Mouse (Mus musculus): Measurements from ENCODE around the gene U2af2. TPM values are rescaled to one million over a fixed set of nuclear protein-coding genes. Genes with fewer than 3 reads are reported as not detected.

U2af2 gene
- total and polyA plus RNA-seq, 2 experiments, result 30.4 to 90.4 TPM

- H3K27me3 ChIP-seq (ENCODE audit: control insufficient read depth, insufficient read depth, low read length), result peaks cover 3% of the 10 kb centered on the region; the same call in 1 of the 2 replicates
- DNase-seq (ENCODE audit: extremely low read depth, low read depth, low spot score), result no peak
- H3K36me3 ChIP-seq (ENCODE audit: control insufficient read depth, insufficient read depth, low read length), result peaks cover 30% of the 10 kb centered on the region
- peaks cover 2% of the 10 kb centered on the region for H3K4me1 ChIP-seq (ENCODE audit: control insufficient read depth, insufficient read depth, low read length)
- 87% methylated on average over 3 of the region's 3 CpGs for WGBS
- no peak for TF ChIP-seq POLR2A (IDR thresholded peaks at IDR 0.05; ENCODE audit: extremely low read depth, insufficient read depth, low read length)
- TF ChIP-seq CTCF (IDR thresholded peaks at IDR 0.05; ENCODE audit: low read depth, low read length), result no peak
- no peaks in the 10 kb centered on the region for H3K79me2 ChIP-seq (ENCODE audit: control insufficient read depth, insufficient read depth, low read length)
- no peak within 1 kb of the TSS for H3K9ac ChIP-seq (ENCODE audit: low read depth, low read length)
- H3K27ac ChIP-seq (replicated peaks; ENCODE audit: insufficient read depth, low read depth, low read length), result no peak within 1 kb of the TSS
- no peak within 1 kb of the TSS for H3K4me3 ChIP-seq (ENCODE audit: insufficient read depth, low read depth, low read length)
Observed at GRCm38 (mm10) chr7:5033818-5034217, 28.1 kb upstream of the U2af2 start, which contains the start of gene 4632433K11Rik. TSS of gene 4632433K11Rik (plus strand) at chr7:5034118.

GRCm38 (mm10) chr7:5035628-5036027 lies 26.3 kb upstream of the U2af2 start:
- Histone ChIP-seq H3K9ac (ENCODE audit: low read depth, low read length) (no peak overlapping the region), H3K4me3 (ENCODE audit: insufficient read depth, low read depth, low read length) (no peak overlapping the region), H3K27me3 (ENCODE audit: control insufficient read depth, insufficient read depth, low read length) (0 out of 2 replicates have a peak, but pooled peaks cover 3% of the 10 kb centered on the region), H3K27ac (replicated peaks; ENCODE audit: insufficient read depth, low read depth, low read length) (no peak overlapping the region), H3K36me3 (ENCODE audit: control insufficient read depth, insufficient read depth, low read length) (peaks cover 12% of the 10 kb centered on the region), H3K4me1 (ENCODE audit: control insufficient read depth, insufficient read depth, low read length) (peaks cover 2% of the 10 kb centered on the region), H3K79me2 (ENCODE audit: control insufficient read depth, insufficient read depth, low read length) (no peaks in the 10 kb centered on the region)
- no peak for DNase-seq (ENCODE audit: extremely low read depth, low read depth, low spot score)
- 98% methylated on average over 17 of the region's 17 CpGs for WGBS
- TF ChIP-seq CTCF (IDR thresholded peaks at IDR 0.05; ENCODE audit: low read depth, low read length) (no peak), POLR2A (IDR thresholded peaks at IDR 0.05; ENCODE audit: extremely low read depth, insufficient read depth, low read length) (no peak)

GRCm38 (mm10) chr7:5036136-5036535 lies 25.8 kb upstream of the U2af2 start:
- no peak overlapping the region for H3K9ac ChIP-seq (ENCODE audit: low read depth, low read length)
- TF ChIP-seq POLR2A (IDR thresholded peaks at IDR 0.05; ENCODE audit: extremely low read depth, insufficient read depth, low read length) (no peak), CTCF (IDR thresholded peaks at IDR 0.05; ENCODE audit: low read depth, low read length) (no peak)
- peaks cover 2% of the 10 kb centered on the region for H3K4me1 ChIP-seq (ENCODE audit: control insufficient read depth, insufficient read depth, low read length)
- no peaks in the 10 kb centered on the region for H3K79me2 ChIP-seq (ENCODE audit: control insufficient read depth, insufficient read depth, low read length)
- peaks cover 8% of the 10 kb centered on the region for H3K36me3 ChIP-seq (ENCODE audit: control insufficient read depth, insufficient read depth, low read length)
- H3K4me3 ChIP-seq (ENCODE audit: insufficient read depth, low read depth, low read length), result no peak overlapping the region
- no peak overlapping the region for H3K27ac ChIP-seq (replicated peaks; ENCODE audit: insufficient read depth, low read depth, low read length)
- 97% methylated on average over 9 of the region's 9 CpGs for WGBS
- H3K27me3 ChIP-seq (ENCODE audit: control insufficient read depth, insufficient read depth, low read length), result 0 out of 2 replicates have a peak, but pooled peaks cover 3% of the 10 kb centered on the region
- DNase-seq (ENCODE audit: extremely low read depth, low read depth, low spot score), result no peak

GRCm38 (mm10) chr7:5037026-5037425 lies 24.9 kb upstream of the U2af2 start:
- no peak for DNase-seq (ENCODE audit: extremely low read depth, low read depth, low spot score)
- Histone ChIP-seq H3K36me3 (ENCODE audit: control insufficient read depth, insufficient read depth, low read length) (peaks cover 1% of the 10 kb centered on the region; the same call in 1 of the 2 replicates), H3K27ac (replicated peaks; ENCODE audit: insufficient read depth, low read depth, low read length) (no peak overlapping the region), H3K4me1 (ENCODE audit: control insufficient read depth, insufficient read depth, low read length) (peaks cover 2% of the 10 kb centered on the region), H3K4me3 (ENCODE audit: insufficient read depth, low read depth, low read length) (no peak overlapping the region), H3K79me2 (ENCODE audit: control insufficient read depth, insufficient read depth, low read length) (no peaks in the 10 kb centered on the region), H3K9ac (ENCODE audit: low read depth, low read length) (no peak overlapping the region), H3K27me3 (ENCODE audit: control insufficient read depth, insufficient read depth, low read length) (no peaks in the 10 kb centered on the region)
- TF ChIP-seq POLR2A (IDR thresholded peaks at IDR 0.05; ENCODE audit: extremely low read depth, insufficient read depth, low read length) (no peak), CTCF (IDR thresholded peaks at IDR 0.05; ENCODE audit: low read depth, low read length) (no peak)
- 96% methylated on average over 7 of the region's 7 CpGs for WGBS

GRCm38 (mm10) chr7:5037467-5037866 lies 24.5 kb upstream of the U2af2 start:
- no peak overlapping the region for H3K4me3 ChIP-seq (ENCODE audit: insufficient read depth, low read depth, low read length)

GRCm38 (mm10) chr7:5038109-5038732 lies 23.7 kb upstream of the U2af2 start, which contains the start of gene Zfp784:
TSS of gene Zfp784 (minus strand) at chr7:5038446.
- peak; percentile 67; the same call in 1 of the 2 replicates for TF ChIP-seq POLR2A (IDR thresholded peaks at IDR 0.05; ENCODE audit: extremely low read depth, insufficient read depth, low read length)
- TF ChIP-seq CTCF (IDR thresholded peaks at IDR 0.05; ENCODE audit: low read depth, low read length), result no peak
- no peaks in the 10 kb centered on the region for H3K27me3 ChIP-seq (ENCODE audit: control insufficient read depth, insufficient read depth, low read length)
- peak within 1 kb of the TSS; percentile 79 for H3K4me3 ChIP-seq (ENCODE audit: insufficient read depth, low read depth, low read length)
- H3K79me2 ChIP-seq (ENCODE audit: control insufficient read depth, insufficient read depth, low read length), result no peaks in the 10 kb centered on the region
- DNase-seq (ENCODE audit: extremely low read depth, low read depth, low spot score), result peak; percentile 72
- peak within 1 kb of the TSS; percentile 94 for H3K27ac ChIP-seq (replicated peaks; ENCODE audit: insufficient read depth, low read depth, low read length)
- H3K36me3 ChIP-seq (ENCODE audit: control insufficient read depth, insufficient read depth, low read length), result no peaks in the 10 kb centered on the region
- H3K4me1 ChIP-seq (ENCODE audit: control insufficient read depth, insufficient read depth, low read length), result peaks cover 2% of the 10 kb centered on the region
- under 1% methylated on average over 48 of the region's 48 CpGs for WGBS
- H3K9ac ChIP-seq (ENCODE audit: low read depth, low read length), result peak within 1 kb of the TSS; percentile 92

More at GRCm38 (mm10) chr7:5037467-5037866, 24.5 kb upstream of the U2af2 start:
- no peaks in the 10 kb centered on the region for H3K36me3 ChIP-seq (ENCODE audit: control insufficient read depth, insufficient read depth, low read length)
- no peaks in the 10 kb centered on the region for H3K79me2 ChIP-seq (ENCODE audit: control insufficient read depth, insufficient read depth, low read length)
- H3K4me1 ChIP-seq (ENCODE audit: control insufficient read depth, insufficient read depth, low read length), result peaks cover 2% of the 10 kb centered on the region
- 66% methylated on average over 8 of the region's 8 CpGs for WGBS
- DNase-seq (ENCODE audit: extremely low read depth, low read depth, low spot score), result no peak
- H3K9ac ChIP-seq (ENCODE audit: low read depth, low read length), result no peak overlapping the region
- TF ChIP-seq CTCF (IDR thresholded peaks at IDR 0.05; ENCODE audit: low read depth, low read length) (no peak), POLR2A (IDR thresholded peaks at IDR 0.05; ENCODE audit: extremely low read depth, insufficient read depth, low read length) (no peak)
- H3K27me3 ChIP-seq (ENCODE audit: control insufficient read depth, insufficient read depth, low read length), result no peaks in the 10 kb centered on the region
- no peak overlapping the region for H3K27ac ChIP-seq (replicated peaks; ENCODE audit: insufficient read depth, low read depth, low read length)
